Mouse (Mus musculus) spleen, adult 2 months (tissue): ENCODE results near the gene Gm12184.

ENCODE experiments used
- CTCF ChIP-seq: fragments of 200-500 bp; IDR thresholded peaks from 2 replicates; pipeline ENCODE4 v1.5.1; 2011; ENCODE audit warnings: mild to moderate bottlenecking, inconsistent platforms; ENCODE audit not compliant: insufficient read depth, insufficient read length, insufficient replicate concordance; ENCODE audit errors: extremely low read depth
- POLR2A ChIP-seq: fragments of 200-500 bp; IDR thresholded peaks from 2 replicates; pipeline ENCODE4 v1.6.1; 2011; ENCODE audit warnings: low read depth, low read length, inconsistent platforms

DNA sequence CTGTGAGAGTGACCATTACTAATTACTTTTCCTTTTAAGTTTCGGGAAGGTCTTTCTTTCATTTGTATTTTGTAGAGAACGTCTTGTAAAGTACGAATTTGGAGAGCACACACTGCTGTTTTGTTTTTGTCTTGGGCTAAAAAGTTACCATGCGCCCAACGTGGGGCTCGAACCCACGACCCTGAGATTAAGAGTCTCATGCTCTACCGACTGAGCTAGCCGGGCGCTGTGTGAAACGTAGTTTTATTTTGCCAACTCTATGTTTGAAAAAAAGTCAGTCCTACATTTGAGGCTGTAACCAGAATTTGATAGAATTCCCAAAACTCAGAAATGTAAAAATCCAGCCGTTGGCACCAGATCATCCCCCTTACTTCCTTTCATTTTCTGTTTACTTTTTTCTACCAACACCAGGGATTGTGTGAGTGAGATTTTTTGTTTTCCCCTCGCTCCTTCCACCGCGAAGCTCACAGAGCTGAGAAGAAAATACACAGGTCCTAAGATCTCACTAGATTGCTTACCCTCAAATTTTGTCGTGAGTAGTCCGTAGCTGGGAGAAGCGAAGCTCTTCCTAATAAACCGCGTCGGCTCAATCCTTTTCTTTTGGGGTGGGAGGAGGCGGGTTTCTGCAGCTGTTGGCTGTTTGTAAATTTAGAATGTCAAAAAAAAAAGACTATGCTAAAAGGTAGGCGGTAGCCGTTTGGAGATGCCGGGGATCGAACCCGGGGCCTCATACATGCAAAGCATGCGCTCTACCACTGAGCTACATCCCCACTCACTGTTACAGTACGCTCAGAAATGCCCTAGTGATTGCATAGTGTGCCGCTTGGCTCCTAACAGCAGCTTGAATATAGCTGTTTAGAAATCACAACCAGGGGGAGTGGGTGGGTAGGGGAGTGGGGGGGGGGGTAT, 7.5 kb upstream of the Gm12184 start:
- TF ChIP-seq CTCF (no peak), POLR2A (no peak)
